Mouse (Mus musculus): ENCODE measurements around the gene Hs6st1.

- TF ChIP-seq CTCF (IDR thresholded peaks at IDR 0.05; ENCODE audit: extremely low read depth, insufficient read depth, insufficient read length, insufficient replicate concordance): no peak
- TF ChIP-seq POLR2A (IDR thresholded peaks at IDR 0.05; ENCODE audit: low read depth, low read length): no peak
These were observed 1.1 kb downstream of the Hs6st1 start for GRCm38 (mm10) chr1:36069291-36069771.

Measured in spleen, adult 2 months (tissue).